Mouse (Mus musculus) myocyte (in vitro differentiated cells): ENCODE measurements around the gene Trim21. TPM values are rescaled to one million over a fixed set of nuclear protein-coding genes. Genes with fewer than 3 reads are reported as not detected.

Experiments used
- H3K27me3 ChIP-seq: one replicate; pipeline ENCODE4 v1.6.1; 2011; ENCODE audit not compliant: control insufficient read depth, insufficient read depth, insufficient read length
- H3K36me3 ChIP-seq: one replicate; pipeline ENCODE4 v1.6.1; 2011; ENCODE audit not compliant: control insufficient read depth, insufficient read depth
- H3K4me2 ChIP-seq: one replicate; pipeline ENCODE4 v1.6.1; 2011; ENCODE audit warnings: low read depth, control low read depth
- H3K4me3 ChIP-seq: one replicate; pipeline ENCODE4 v1.5.1; 2011; ENCODE audit warnings: mild to moderate bottlenecking, control low read depth, moderate library complexity
- H3K79me2 ChIP-seq: one replicate; pipeline ENCODE4 v1.6.1; 2011; ENCODE audit not compliant: control insufficient read depth, insufficient read depth
- H3ac ChIP-seq: one replicate; pipeline ENCODE4 v1.6.1; 2011; ENCODE audit not compliant: control insufficient read depth, insufficient read length
- CEBPB ChIP-seq: IDR thresholded peaks from 2 replicates; pipeline ENCODE4 v1.6.1; 2011; ENCODE audit warnings: mild to moderate bottlenecking, moderate library complexity; ENCODE audit not compliant: poor library complexity, insufficient read depth, severe bottlenecking
- E2F4 ChIP-seq: IDR thresholded peaks from one replicate; pipeline ENCODE4 v1.6.1; 2011; ENCODE audit warnings: mild to moderate bottlenecking, control low read depth, moderate library complexity; ENCODE audit not compliant: insufficient read depth
- MAX ChIP-seq: IDR thresholded peaks from one replicate; pipeline ENCODE4 v1.6.1; 2011; ENCODE audit warnings: low read depth, mild to moderate bottlenecking, control low read depth
- MYOD1 ChIP-seq, 3 experiments: IDR thresholded peaks; one replicate each; pipeline ENCODE4 v1.6.1; 2011; ENCODE audit warnings: control low read depth in 2 of 3, low read depth in 2 of 3, mild to moderate bottlenecking in 2 of 3, moderate library complexity in 1 of 3; ENCODE audit not compliant: insufficient read length in 2 of 3, control insufficient read depth in 1 of 3
- MYOG ChIP-seq, 3 experiments: IDR thresholded peaks; one replicate each; pipeline ENCODE4 v1.6.1; 2011; ENCODE audit warnings: control low read depth in 2 of 3, low read depth in 2 of 3, mild to moderate bottlenecking in 2 of 3; ENCODE audit not compliant: insufficient read length in 2 of 3, control insufficient read depth in 1 of 3, insufficient read depth in 1 of 3
- POLR2A ChIP-seq: IDR thresholded peaks from one replicate; pipeline ENCODE4 v1.6.1; 2011; ENCODE audit warnings: low read depth, mild to moderate bottlenecking, control low read depth, moderate library complexity; ENCODE audit not compliant: insufficient read length
- POLR2AphosphoS2 ChIP-seq: IDR thresholded peaks from one replicate; pipeline ENCODE4 v1.6.1; 2011; ENCODE audit warnings: low read depth, control low read depth; ENCODE audit not compliant: insufficient read length
- REST ChIP-seq: IDR thresholded peaks from one replicate; pipeline ENCODE4 v1.6.1; 2011; ENCODE audit warnings: mild to moderate bottlenecking, control low read depth, moderate library complexity; ENCODE audit not compliant: insufficient read depth, insufficient read length
- SRF ChIP-seq: IDR thresholded peaks from one replicate; pipeline ENCODE4 v1.6.1; 2011; ENCODE audit warnings: low read depth; ENCODE audit not compliant: control insufficient read depth, insufficient read length
- TCF12 ChIP-seq: IDR thresholded peaks from one replicate; pipeline ENCODE4 v1.6.1; 2011; ENCODE audit warnings: mild to moderate bottlenecking, control low read depth; ENCODE audit not compliant: poor library complexity, insufficient read depth, severe bottlenecking
- TCF3 ChIP-seq: IDR thresholded peaks from one replicate; pipeline ENCODE4 v1.6.1; 2011; ENCODE audit warnings: low read depth, control low read depth; ENCODE audit not compliant: insufficient read length
- USF1 ChIP-seq: IDR thresholded peaks from one replicate; pipeline ENCODE4 v1.6.1; 2011; ENCODE audit warnings: low read depth, mild to moderate bottlenecking, control low read depth, moderate library complexity
- polyA plus RNA-seq: library from polyadenylated mRNA; unstranded; fragments of >200 nt; fragmentation: generic; extraction: Trizol; gene quantifications from one replicate; pipeline ENCODE4 v1.2.1, GENCODE M21; 2012; ENCODE audit warnings: missing spikeins

Gene Trim21
- polyA plus RNA-seq, 1 experiment, result 0.43 TPM

DNA sequence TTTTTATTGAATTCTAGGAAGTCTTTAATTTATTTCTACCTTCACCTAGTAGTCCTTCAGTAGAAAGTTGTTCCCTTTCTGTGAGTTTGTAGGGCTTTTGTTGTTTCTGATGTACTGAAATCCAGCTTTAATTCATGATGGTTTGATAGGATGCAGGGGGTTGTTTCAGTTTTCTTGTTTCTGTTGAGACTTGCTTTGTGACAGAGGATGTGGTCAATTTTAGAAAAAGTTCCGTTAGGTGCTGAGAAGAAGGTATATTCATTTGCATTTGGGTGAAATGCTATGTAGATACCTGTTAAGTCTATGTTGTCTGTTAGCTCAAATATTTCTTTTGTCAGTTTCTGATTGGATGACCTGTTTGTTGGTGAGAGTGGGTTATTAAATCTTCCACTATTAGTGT, 36.2 kb downstream of the Trim21 start:
- no peaks in the 10 kb centered on the region for H3K27me3 ChIP-seq
- H3K4me2 ChIP-seq, result no peak overlapping the region

DNA sequence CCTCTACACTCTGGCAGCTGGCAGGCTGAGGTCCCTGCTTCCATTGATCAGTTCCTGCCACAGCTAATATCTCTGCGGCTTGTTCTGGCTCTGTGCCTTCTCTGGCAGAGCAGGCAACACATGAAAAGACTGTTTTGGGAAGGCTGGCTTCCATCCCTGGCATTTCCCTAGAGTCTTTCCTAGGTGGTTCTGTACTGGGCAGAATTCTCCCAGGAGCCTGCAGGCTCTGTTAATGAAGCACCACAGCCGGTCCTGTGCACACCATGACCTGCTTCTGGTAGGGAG, 48.3 kb downstream of the Trim21 start:
- H3K27me3 ChIP-seq, result peaks cover 3% of the 10 kb centered on the region
- no peak overlapping the region for H3ac ChIP-seq
- no peak for TF ChIP-seq USF1
- TF ChIP-seq TCF3, result no peak
- TF ChIP-seq CEBPB, result no peak
- TF ChIP-seq MAX, result no peak
- TF ChIP-seq SRF, result no peak
- no peak for TF ChIP-seq POLR2AphosphoS2
- TF ChIP-seq POLR2A, result no peak
- no peak for TF ChIP-seq MYOG (IDR thresholded peaks at IDR 0.05; ENCODE audit: control insufficient read depth in 1 of 3, insufficient read depth in 1 of 3, insufficient read length in 2 of 3, low read depth in 2 of 3)
- TF ChIP-seq MYOD1 (IDR thresholded peaks at IDR 0.05; ENCODE audit: control insufficient read depth in 1 of 3, insufficient read length in 2 of 3, low read depth in 2 of 3), result no peak
- TF ChIP-seq REST, result no peak
- no peak for TF ChIP-seq TCF12
- no peak for TF ChIP-seq E2F4
- no peak overlapping the region for H3K4me2 ChIP-seq
- H3K4me3 ChIP-seq, result no peak overlapping the region
- no peaks in the 10 kb centered on the region for H3K36me3 ChIP-seq
- H3K79me2 ChIP-seq, result no peaks in the 10 kb centered on the region

More for the DNA sequence above, 36.2 kb downstream of the Trim21 start:
- H3K79me2 ChIP-seq, result no peaks in the 10 kb centered on the region
- no peaks in the 10 kb centered on the region for H3K36me3 ChIP-seq
- TF ChIP-seq CEBPB (no peak), REST (no peak), E2F4 (no peak)
- no peak overlapping the region for H3K4me3 ChIP-seq
- H3ac ChIP-seq, result no peak overlapping the region

DNA sequence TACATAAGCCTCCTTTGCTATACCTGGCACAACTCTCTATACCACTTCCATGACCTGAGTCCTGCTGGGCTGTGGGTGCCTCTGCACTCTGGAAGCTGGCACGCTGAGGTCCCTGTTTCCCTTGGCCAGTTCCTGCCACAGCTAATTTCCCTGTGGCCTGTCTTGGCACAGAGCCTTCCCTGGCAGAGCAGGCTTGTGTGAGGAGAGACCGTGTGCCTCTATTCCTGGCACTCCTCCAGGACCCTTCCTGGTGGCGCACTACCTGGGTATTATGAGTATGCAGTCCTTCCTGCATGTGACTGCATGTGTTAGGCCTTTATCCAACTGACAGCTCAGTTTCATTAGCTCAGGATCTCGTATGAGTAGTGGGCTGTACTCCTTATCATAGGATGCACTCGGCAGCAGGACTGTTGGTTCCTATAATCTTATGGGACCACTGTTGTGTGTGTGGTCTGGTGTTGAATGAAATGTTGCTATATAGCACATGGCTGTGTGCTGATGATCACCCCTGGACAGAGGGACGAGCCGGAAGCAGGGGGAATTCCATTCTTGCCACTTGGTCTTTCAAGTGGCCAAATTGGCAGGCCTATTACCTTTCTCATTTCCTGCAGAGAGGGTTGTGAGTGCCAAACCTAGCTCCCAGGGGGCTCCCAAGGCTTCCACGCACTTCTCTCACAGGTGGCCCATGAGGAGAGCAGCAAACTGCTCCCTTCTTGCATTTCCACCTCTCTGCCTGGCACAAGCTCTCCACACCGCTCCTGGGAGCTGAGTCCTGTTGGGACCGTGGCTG, 48.8 kb downstream of the Trim21 start:
- Histone ChIP-seq H3ac (no peak overlapping the region), H3K4me2 (no peak overlapping the region), H3K27me3 (peaks cover 3% of the 10 kb centered on the region), H3K4me3 (no peak overlapping the region), H3K36me3 (no peaks in the 10 kb centered on the region), H3K79me2 (no peaks in the 10 kb centered on the region)
- TF ChIP-seq TCF12 (no peak), MAX (no peak), SRF (no peak)

DNA sequence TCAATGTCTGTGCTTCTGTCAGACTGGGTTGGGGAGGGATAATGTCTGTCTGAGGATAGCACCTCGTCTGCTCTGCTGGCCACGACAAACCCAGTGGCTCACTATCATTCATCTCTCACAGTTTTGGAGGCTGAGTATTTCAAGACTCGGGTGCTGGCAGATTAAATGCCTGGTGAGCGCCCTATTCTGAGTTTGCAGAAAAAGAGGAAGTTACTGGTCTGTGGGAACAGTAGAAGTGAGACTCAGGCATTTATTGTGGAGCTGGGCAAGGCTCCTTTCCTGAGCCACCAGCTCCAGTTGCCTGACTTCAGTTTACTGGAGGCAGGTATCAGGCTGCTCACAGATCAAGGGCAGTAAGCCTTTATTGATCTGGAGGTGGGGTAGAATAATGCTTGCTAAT, 51.1 kb downstream of the Trim21 start:
- no peaks in the 10 kb centered on the region for H3K79me2 ChIP-seq
- peaks cover 3% of the 10 kb centered on the region for H3K27me3 ChIP-seq
- no peak overlapping the region for H3K4me3 ChIP-seq
- no peak overlapping the region for H3ac ChIP-seq
- H3K36me3 ChIP-seq, result no peaks in the 10 kb centered on the region
- H3K4me2 ChIP-seq, result no peak overlapping the region
- no peak for TF ChIP-seq CEBPB
- TF ChIP-seq E2F4, result no peak
- no peak for TF ChIP-seq TCF3
- no peak for TF ChIP-seq SRF
- no peak for TF ChIP-seq POLR2AphosphoS2
- no peak for TF ChIP-seq POLR2A
- no peak for TF ChIP-seq USF1
- TF ChIP-seq MYOG (IDR thresholded peaks at IDR 0.05; ENCODE audit: control insufficient read depth in 1 of 3, insufficient read depth in 1 of 3, insufficient read length in 2 of 3, low read depth in 2 of 3), result no peak
- TF ChIP-seq REST, result no peak
- TF ChIP-seq MAX, result no peak

DNA sequence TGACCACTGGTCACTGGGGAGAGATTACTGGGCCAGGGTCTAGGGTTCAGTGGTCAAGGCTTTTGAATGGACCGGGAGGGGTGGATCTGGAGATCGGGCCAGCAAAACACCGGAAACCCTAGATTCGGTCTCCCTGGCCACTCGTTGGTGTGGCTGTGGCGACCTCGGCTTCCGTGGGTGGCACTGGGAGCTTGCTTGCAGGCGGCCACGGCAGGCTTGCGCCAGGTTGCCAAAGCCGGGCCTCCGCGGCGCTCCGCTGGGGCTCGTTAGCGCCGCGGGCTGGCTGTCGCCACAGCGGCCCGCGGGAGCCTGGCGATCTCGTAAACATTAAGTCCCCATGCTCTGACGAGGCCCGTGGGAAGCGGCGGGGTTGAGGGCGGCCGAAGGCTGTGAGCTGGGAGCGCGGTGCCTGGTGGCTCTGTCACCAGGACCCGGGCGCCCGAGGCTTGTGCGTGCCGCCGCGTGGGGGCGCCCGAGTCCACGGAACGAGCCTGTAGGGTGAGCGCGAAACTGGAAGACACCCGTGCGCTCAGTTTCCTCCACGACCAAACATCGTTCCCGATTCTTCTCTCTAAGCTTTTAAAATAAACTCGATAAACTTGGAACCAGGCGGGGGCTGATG, 52.4 kb downstream of the Trim21 start:
- H3K79me2 ChIP-seq, result no peaks in the 10 kb centered on the region
- TF ChIP-seq TCF3 (no peak), MYOG (IDR thresholded peaks at IDR 0.05; ENCODE audit: control insufficient read depth in 1 of 3, insufficient read depth in 1 of 3, insufficient read length in 2 of 3, low read depth in 2 of 3) (no peak), USF1 (no peak), REST (no peak), POLR2A (no peak), SRF (no peak), MAX (no peak), E2F4 (no peak), CEBPB (no peak), TCF12 (no peak), POLR2AphosphoS2 (no peak), MYOD1 (IDR thresholded peaks at IDR 0.05; ENCODE audit: control insufficient read depth in 1 of 3, insufficient read length in 2 of 3, low read depth in 2 of 3) (no peak)
- H3K4me2 ChIP-seq, result peak overlapping the region; percentile 68
- no peaks in the 10 kb centered on the region for H3K36me3 ChIP-seq
- H3K4me3 ChIP-seq, result no peak overlapping the region
- H3ac ChIP-seq, result no peak overlapping the region
- H3K27me3 ChIP-seq, result peaks cover 3% of the 10 kb centered on the region
